Mouse (Mus musculus): ENCODE data around the gene Rev3l.

GRCm38 (mm10) chr10:39896503-39896902 is 164.6 kb downstream of the Rev3l start:
- TF ChIP-seq CTCF (IDR thresholded peaks at IDR 0.05; ENCODE audit: low read depth) (peak; percentile 46; the same call in 1 of the 2 replicates), EP300 (IDR thresholded peaks at IDR 0.05; ENCODE audit: low read depth) (no peak)

Measured in liver, embryonic 14.5 days (tissue).